Mouse (Mus musculus): Measurements from ENCODE around the gene Cic. TPM values are rescaled to one million over a fixed set of nuclear protein-coding genes. Genes with fewer than 3 reads are reported as not detected.
A peak's percentile ranks its signal among the peaks of the same experiment; 100 is the strongest.
"Not testable (repeated sequence)": the region's sequence is repeated elsewhere in the genome, so short reads cannot be mapped to it uniquely, and the experiment has no call there.

The Cic gene
- total RNA-seq, 1 experiment from 2014 or later = 44.4 TPM

GRCm38 (mm10) chr7:25297454-25298325 lies 30.2 kb downstream of the Cic start, which contains the start of gene Pafah1b3:
Gene Pafah1b3, minus strand, starts transcription at chr7:25297986.
- ATAC-seq (replicated peaks; ENCODE audit: low read depth, poor library complexity, severe bottlenecking) = peak; percentile 79

GRCm38 (mm10) chr7:25301063-25301462 lies 33.6 kb downstream of the Cic start, which contains the start of gene Prr19:
Gene Prr19, plus strand, starts transcription at chr7:25301411.
- ATAC-seq (replicated peaks; ENCODE audit: low read depth, poor library complexity, severe bottlenecking) = no peak

GRCm38 (mm10) chr7:25303003-25303684 lies 35.6 kb downstream of the Cic start:
- no peak for ATAC-seq (replicated peaks; ENCODE audit: low read depth, poor library complexity, severe bottlenecking)

- ATAC-seq (replicated peaks; ENCODE audit: low read depth, poor library complexity, severe bottlenecking) = no peak
Measured at GRCm38 (mm10) chr7:25303685-25304006, 36.1 kb downstream of the Cic start.

GRCm38 (mm10) chr7:25305481-25305880 lies 38.0 kb downstream of the Cic start:
- ATAC-seq (replicated peaks; ENCODE audit: low read depth, poor library complexity, severe bottlenecking) = no peak

GRCm38 (mm10) chr7:25305956-25306613 lies 38.6 kb downstream of the Cic start, which contains the start of gene Tmem145:
Gene Tmem145, plus strand, starts transcription at chr7:25306106.
- peak; percentile 95 for ATAC-seq (replicated peaks; ENCODE audit: low read depth, poor library complexity, severe bottlenecking)

- no peak for ATAC-seq (replicated peaks; ENCODE audit: low read depth, poor library complexity, severe bottlenecking)
Measured at GRCm38 (mm10) chr7:25306614-25306996, 39.1 kb downstream of the Cic start.

GRCm38 (mm10) chr7:25308702-25309318 lies 41.3 kb downstream of the Cic start:
- no peak for ATAC-seq (replicated peaks; ENCODE audit: low read depth, poor library complexity, severe bottlenecking)

GRCm38 (mm10) chr7:25309425-25309824 lies 41.9 kb downstream of the Cic start:
- ATAC-seq (replicated peaks; ENCODE audit: low read depth, poor library complexity, severe bottlenecking) = no peak

- ATAC-seq (replicated peaks; ENCODE audit: low read depth, poor library complexity, severe bottlenecking) = no peak
Measured at GRCm38 (mm10) chr7:25311193-25311592, 43.7 kb downstream of the Cic start.

- no peak for ATAC-seq (replicated peaks; ENCODE audit: low read depth, poor library complexity, severe bottlenecking)
Measured at GRCm38 (mm10) chr7:25313325-25313724, 45.8 kb downstream of the Cic start.

GRCm38 (mm10) chr7:25314606-25315305 lies 47.3 kb downstream of the Cic start:
- ATAC-seq (replicated peaks; ENCODE audit: low read depth, poor library complexity, severe bottlenecking) = no peak

GRCm38 (mm10) chr7:25315306-25316041 lies 48.0 kb downstream of the Cic start:
- no peak for ATAC-seq (replicated peaks; ENCODE audit: low read depth, poor library complexity, severe bottlenecking)

GRCm38 (mm10) chr7:25316532-25317445 lies 49.3 kb downstream of the Cic start, which contains the start of gene Megf8:
Gene Megf8, plus strand, starts transcription at chr7:25317164.
- ATAC-seq (replicated peaks; ENCODE audit: low read depth, poor library complexity, severe bottlenecking) = peak; percentile 96

- ATAC-seq (replicated peaks; ENCODE audit: low read depth, poor library complexity, severe bottlenecking) = no peak
Measured at GRCm38 (mm10) chr7:25317446-25317999, 50.0 kb downstream of the Cic start.

- no peak for ATAC-seq (replicated peaks; ENCODE audit: low read depth, poor library complexity, severe bottlenecking)
Measured at GRCm38 (mm10) chr7:25322058-25322484, 54.6 kb downstream of the Cic start.

- ATAC-seq (replicated peaks; ENCODE audit: low read depth, poor library complexity, severe bottlenecking) = no peak
Measured at GRCm38 (mm10) chr7:25323219-25323618, 55.7 kb downstream of the Cic start.

- not testable (repeated sequence) for ATAC-seq (replicated peaks; ENCODE audit: low read depth, poor library complexity, severe bottlenecking)
Measured at GRCm38 (mm10) chr7:25325431-25325830, 57.9 kb downstream of the Cic start.
